Mouse (Mus musculus): Measurements from ENCODE around the gene Psors1c2. TPM values are rescaled to one million over a fixed set of nuclear protein-coding genes. Genes with fewer than 3 reads are reported as not detected.

Gene Psors1c2
- polyA plus RNA-seq, 1 experiment, result 0.15 TPM

- H3K36me3 ChIP-seq (ENCODE audit: control insufficient read depth, insufficient read depth, low read length), result no peaks in the 10 kb centered on the region
- peak overlapping the region; percentile 71 for H3K27ac ChIP-seq (ENCODE audit: insufficient read depth, low read depth, low read length)
- TF ChIP-seq POLR2A (IDR thresholded peaks at IDR 0.05; ENCODE audit: low read depth, low read length) (no peak), CTCF (IDR thresholded peaks at IDR 0.05; ENCODE audit: extremely low read depth, insufficient read length, insufficient replicate concordance, low read depth, low read length) (no peak)
- no peaks in the 10 kb centered on the region for H3K27me3 ChIP-seq (ENCODE audit: control insufficient read depth, insufficient read depth, low read length)
- no peak overlapping the region for H3K4me3 ChIP-seq (ENCODE audit: low read depth, low read length)
- H3K4me1 ChIP-seq (ENCODE audit: control insufficient read depth, insufficient read depth, insufficient read length, low read length), result peaks cover 5% of the 10 kb centered on the region
- WGBS, result 58% methylated on average over 15 of the region's 15 CpGs
These were observed 16.6 kb downstream of the Psors1c2 start for GRCm38 (mm10) chr17:35549437-35550142.

GRCm38 (mm10) chr17:35550143-35550494 is 17.1 kb downstream of the Psors1c2 start:
- TF ChIP-seq POLR2A (IDR thresholded peaks at IDR 0.05; ENCODE audit: low read depth, low read length) (no peak), CTCF (IDR thresholded peaks at IDR 0.05; ENCODE audit: extremely low read depth, insufficient read length, insufficient replicate concordance, low read depth, low read length) (no peak)
- peaks cover 5% of the 10 kb centered on the region for H3K4me1 ChIP-seq (ENCODE audit: control insufficient read depth, insufficient read depth, insufficient read length, low read length)
- H3K36me3 ChIP-seq (ENCODE audit: control insufficient read depth, insufficient read depth, low read length), result no peaks in the 10 kb centered on the region
- H3K27me3 ChIP-seq (ENCODE audit: control insufficient read depth, insufficient read depth, low read length), result no peaks in the 10 kb centered on the region
- peak overlapping the region; percentile 71 for H3K27ac ChIP-seq (ENCODE audit: insufficient read depth, low read depth, low read length)
- 94% methylated on average over 4 of the region's 4 CpGs for WGBS
- H3K4me3 ChIP-seq (ENCODE audit: low read depth, low read length), result no peak overlapping the region

- TF ChIP-seq POLR2A (IDR thresholded peaks at IDR 0.05; ENCODE audit: low read depth, low read length) (no peak), CTCF (IDR thresholded peaks at IDR 0.05; ENCODE audit: extremely low read depth, insufficient read length, insufficient replicate concordance, low read depth, low read length) (no peak)
- Histone ChIP-seq H3K36me3 (ENCODE audit: control insufficient read depth, insufficient read depth, low read length) (no peaks in the 10 kb centered on the region), H3K27me3 (ENCODE audit: control insufficient read depth, insufficient read depth, low read length) (no peaks in the 10 kb centered on the region), H3K27ac (ENCODE audit: insufficient read depth, low read depth, low read length) (no peak overlapping the region), H3K4me3 (ENCODE audit: low read depth, low read length) (no peak overlapping the region), H3K4me1 (ENCODE audit: control insufficient read depth, insufficient read depth, insufficient read length, low read length) (peaks cover 8% of the 10 kb centered on the region)
- 40% methylated on average over 8 of the region's 8 CpGs for WGBS
These were observed 17.9 kb downstream of the Psors1c2 start for GRCm38 (mm10) chr17:35550871-35551270.

GRCm38 (mm10) chr17:35551881-35552414 is 18.9 kb downstream of the Psors1c2 start, which contains the start of gene Cdsn:
Gene Cdsn, plus strand, starts transcription at chr17:35552128.
- Histone ChIP-seq H3K4me3 (ENCODE audit: low read depth, low read length) (no peak within 1 kb of the TSS), H3K36me3 (ENCODE audit: control insufficient read depth, insufficient read depth, low read length) (no peaks in the 10 kb centered on the region), H3K4me1 (ENCODE audit: control insufficient read depth, insufficient read depth, insufficient read length, low read length) (peaks cover 16% of the 10 kb centered on the region), H3K27me3 (ENCODE audit: control insufficient read depth, insufficient read depth, low read length) (no peaks in the 10 kb centered on the region), H3K27ac (ENCODE audit: insufficient read depth, low read depth, low read length) (no peak within 1 kb of the TSS)
- TF ChIP-seq POLR2A (IDR thresholded peaks at IDR 0.05; ENCODE audit: low read depth, low read length) (no peak), CTCF (IDR thresholded peaks at IDR 0.05; ENCODE audit: extremely low read depth, insufficient read length, insufficient replicate concordance, low read depth, low read length) (no peak)
- 92% methylated on average over 10 of the region's 10 CpGs for WGBS

DNA sequence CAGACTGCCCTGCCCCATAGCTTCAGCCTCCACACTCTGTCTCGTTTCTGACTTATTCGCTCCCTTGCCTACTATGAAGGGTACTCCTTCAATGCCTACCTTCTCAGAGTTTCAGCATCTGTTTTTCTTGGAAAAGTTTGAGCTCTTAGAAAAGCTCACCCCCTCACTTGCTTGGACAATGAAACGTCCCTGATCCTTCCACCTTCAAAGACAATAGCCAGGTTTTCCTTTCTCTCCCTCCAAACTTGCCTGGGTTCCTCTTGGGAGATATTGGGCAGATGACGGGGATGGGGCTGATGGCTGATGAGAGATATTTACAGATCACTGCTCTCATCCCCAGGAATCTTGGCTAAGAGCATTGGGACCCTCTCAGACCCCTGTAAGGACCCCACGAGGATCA is 21.3 kb downstream of the Psors1c2 start:
- H3K4me3 ChIP-seq (ENCODE audit: low read depth, low read length), result no peak overlapping the region
- H3K36me3 ChIP-seq (ENCODE audit: control insufficient read depth, insufficient read depth, low read length), result no peaks in the 10 kb centered on the region
- TF ChIP-seq POLR2A (IDR thresholded peaks at IDR 0.05; ENCODE audit: low read depth, low read length), result no peak
- TF ChIP-seq CTCF (IDR thresholded peaks at IDR 0.05; ENCODE audit: extremely low read depth, insufficient read length, insufficient replicate concordance, low read depth, low read length), result no peak
- no peak overlapping the region for H3K27ac ChIP-seq (ENCODE audit: insufficient read depth, low read depth, low read length)
- 90% methylated on average over 5 of the region's 5 CpGs for WGBS
- no peaks in the 10 kb centered on the region for H3K27me3 ChIP-seq (ENCODE audit: control insufficient read depth, insufficient read depth, low read length)
- peaks cover 19% of the 10 kb centered on the region for H3K4me1 ChIP-seq (ENCODE audit: control insufficient read depth, insufficient read depth, insufficient read length, low read length)

DNA sequence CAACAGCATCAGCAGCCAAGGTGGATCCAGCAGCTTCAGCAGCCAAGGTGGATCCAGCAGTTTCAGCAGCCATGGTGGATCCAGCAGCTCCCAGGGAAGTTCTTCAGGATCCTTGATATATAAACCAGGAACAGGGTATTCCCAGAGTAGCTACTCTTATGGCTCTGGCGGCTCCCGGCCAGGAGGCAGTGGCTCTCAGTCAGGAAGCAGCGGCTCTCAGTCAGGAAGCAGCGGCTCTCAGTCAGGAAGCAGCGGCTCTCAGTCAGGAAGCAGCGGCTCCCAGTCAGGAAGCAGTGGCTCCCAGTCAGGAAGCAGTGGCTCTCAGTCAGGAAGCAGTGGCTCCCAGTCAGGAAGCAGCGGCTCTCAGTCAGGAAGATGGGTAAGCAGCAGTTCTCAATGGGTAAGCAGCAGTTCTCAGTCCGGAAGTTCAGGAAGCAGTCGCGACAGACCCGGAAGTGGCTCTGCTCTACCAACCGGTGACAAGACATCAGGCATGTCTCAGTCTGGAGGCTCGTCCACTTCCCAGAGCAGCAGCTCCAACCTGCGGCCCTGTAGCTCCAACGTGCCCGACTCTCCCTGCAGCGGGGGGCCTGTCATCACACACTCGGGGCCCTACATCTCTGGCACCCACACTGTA is 21.9 kb downstream of the Psors1c2 start:
- WGBS, result 93% methylated on average over 18 of the region's 18 CpGs
- no peak overlapping the region for H3K4me3 ChIP-seq (ENCODE audit: low read depth, low read length)
- H3K27me3 ChIP-seq (ENCODE audit: control insufficient read depth, insufficient read depth, low read length), result no peaks in the 10 kb centered on the region
- H3K27ac ChIP-seq (ENCODE audit: insufficient read depth, low read depth, low read length), result no peak overlapping the region
- peaks cover 19% of the 10 kb centered on the region for H3K4me1 ChIP-seq (ENCODE audit: control insufficient read depth, insufficient read depth, insufficient read length, low read length)
- H3K36me3 ChIP-seq (ENCODE audit: control insufficient read depth, insufficient read depth, low read length), result no peaks in the 10 kb centered on the region
- TF ChIP-seq CTCF (IDR thresholded peaks at IDR 0.05; ENCODE audit: extremely low read depth, insufficient read length, insufficient replicate concordance, low read depth, low read length) (no peak), POLR2A (IDR thresholded peaks at IDR 0.05; ENCODE audit: low read depth, low read length) (no peak)

DNA sequence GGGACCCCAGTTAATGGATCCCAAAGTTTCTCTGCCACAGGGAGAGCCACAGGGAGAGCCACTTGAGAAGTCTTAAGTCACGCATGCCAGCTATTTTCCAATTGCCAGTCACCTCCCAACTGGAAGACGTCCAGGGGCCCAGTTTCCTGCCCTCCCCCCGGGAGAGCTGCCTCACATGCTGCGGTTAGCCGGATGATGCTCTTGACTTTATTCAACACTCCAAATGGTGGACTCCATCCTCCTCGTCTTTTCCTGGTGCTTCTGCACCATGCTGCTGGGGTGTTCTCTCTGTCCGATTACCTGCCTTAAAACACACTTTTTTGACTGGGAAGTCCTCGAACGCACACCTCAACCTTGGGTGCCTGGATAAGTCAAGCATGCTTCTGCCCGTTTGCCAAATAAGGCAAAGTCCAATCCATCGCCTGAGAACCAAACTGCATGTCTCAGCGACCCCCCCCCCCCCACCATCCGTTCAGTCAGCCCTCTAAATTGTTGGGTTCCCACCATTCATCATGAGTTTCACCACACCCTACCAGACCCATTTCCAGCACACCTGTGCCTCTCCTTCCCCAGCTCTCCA is 23.3 kb downstream of the Psors1c2 start:
- no peaks in the 10 kb centered on the region for H3K27me3 ChIP-seq (ENCODE audit: control insufficient read depth, insufficient read depth, low read length)
- H3K27ac ChIP-seq (ENCODE audit: insufficient read depth, low read depth, low read length), result no peak overlapping the region
- H3K4me1 ChIP-seq (ENCODE audit: control insufficient read depth, insufficient read depth, insufficient read length, low read length), result peaks cover 14% of the 10 kb centered on the region
- no peak overlapping the region for H3K4me3 ChIP-seq (ENCODE audit: low read depth, low read length)
- no peaks in the 10 kb centered on the region for H3K36me3 ChIP-seq (ENCODE audit: control insufficient read depth, insufficient read depth, low read length)
- TF ChIP-seq CTCF (IDR thresholded peaks at IDR 0.05; ENCODE audit: extremely low read depth, insufficient read length, insufficient replicate concordance, low read depth, low read length), result no peak
- TF ChIP-seq POLR2A (IDR thresholded peaks at IDR 0.05; ENCODE audit: low read depth, low read length), result no peak
- WGBS, result 27% methylated on average over 13 of the region's 13 CpGs
